Mouse (Mus musculus) thymus, postnatal 36 days (tissue): ENCODE data around the gene Tmem8b.

Source experiments
- DNase-seq, 2 experiments: peaks; one replicate each; pipeline ENCODE4 v3.0.0; 2022; ENCODE audit warnings: mixed read lengths in 2 of 2

Gene Tmem8b

DNA sequence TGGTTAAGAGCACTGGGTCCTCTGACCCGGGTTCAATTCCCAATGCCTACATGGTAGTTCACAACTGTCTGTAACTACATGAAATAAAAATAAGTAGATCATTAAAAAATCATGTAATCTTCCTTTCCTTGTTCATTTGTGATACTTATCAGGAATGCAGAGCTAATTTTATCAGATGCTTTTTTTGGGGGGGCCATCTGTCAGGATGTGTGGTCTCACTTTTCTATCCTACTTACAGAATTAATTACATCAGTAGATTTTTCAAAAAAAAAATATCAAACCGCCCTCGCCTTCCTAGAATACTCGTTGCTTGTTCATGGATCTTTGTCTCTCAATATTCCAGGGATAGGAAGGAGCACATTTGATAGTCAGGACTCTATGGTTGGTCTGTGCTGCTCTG lies 53.4 kb downstream of the Tmem8b start:
- no peak for DNase-seq

DNA sequence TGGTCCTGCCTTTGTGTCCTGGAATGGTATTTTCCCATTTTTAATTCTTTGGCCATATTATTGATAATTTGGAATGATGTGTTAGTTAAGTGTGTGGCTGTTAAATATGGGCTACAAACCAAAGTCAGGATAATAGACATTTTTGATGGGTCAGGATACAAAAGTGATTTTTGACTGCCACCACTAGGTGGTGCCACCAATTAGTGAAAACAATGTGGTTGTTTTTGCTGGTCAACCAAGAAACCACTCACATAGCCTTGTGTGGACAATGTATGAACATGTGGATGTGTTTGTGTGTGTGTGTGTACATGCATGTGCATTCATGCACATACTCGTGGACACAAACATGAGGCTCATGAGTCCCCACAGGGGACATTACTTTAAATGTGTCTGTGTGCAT lies 56.0 kb downstream of the Tmem8b start:
- DNase-seq = no peak

DNA sequence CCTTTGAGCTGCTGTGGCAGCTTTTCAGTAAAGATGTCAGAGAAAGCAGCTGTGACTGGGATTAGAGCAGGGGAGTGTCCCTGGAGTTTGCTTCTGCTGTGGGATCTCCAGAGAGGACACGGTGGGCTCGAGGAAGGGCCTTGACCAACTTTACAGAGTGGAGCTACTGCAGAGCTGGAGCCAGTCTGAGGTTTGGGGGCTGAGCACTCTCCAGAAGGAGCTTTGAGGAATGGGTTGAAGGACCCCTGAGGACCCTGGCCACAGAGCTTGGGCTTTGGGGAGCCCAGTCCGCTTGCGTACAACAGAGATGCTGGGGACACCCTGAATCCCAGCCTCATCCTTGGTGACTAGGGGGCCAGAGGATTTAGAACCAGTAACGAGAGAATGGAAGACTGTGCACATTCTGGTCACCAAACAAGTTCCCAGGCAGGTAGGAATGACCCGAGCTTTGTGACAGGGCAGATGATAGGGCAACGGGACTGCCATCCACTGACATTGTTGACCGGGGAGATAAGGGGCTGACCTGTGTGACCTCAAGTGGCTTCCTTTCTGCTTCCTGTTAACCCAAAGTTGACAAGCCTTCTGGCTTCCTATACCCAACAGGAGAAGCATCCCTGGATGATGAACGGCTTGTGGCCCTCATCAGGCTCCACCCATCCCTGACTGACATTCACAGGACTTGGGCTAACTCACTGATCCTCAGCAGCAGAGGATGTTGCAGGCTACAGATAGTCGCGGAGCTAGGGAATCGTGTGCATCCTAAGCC lies 57.6 kb downstream of the Tmem8b start:
- no peak for DNase-seq

DNA sequence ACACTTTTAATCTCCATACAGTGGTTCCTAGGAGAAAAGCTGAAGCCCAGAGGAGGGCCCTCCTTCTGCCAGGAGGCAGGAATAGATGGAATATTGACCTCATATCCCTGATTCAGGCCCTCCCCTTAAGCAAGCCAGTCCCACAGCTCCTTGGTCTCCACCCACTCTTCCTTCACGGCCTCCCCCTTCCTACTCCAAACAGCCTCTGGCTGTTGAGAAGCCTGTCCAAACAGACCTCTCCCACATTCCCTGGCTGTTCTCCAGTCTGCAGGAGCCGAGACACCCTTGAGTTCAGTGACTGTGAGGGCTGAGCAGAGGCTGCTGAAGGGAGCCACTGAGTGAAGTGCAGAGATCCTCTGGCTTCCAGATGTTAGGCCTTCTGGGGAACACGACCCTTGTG lies 58.2 kb downstream of the Tmem8b start, which contains the start of gene Hrct1:
TSS of gene Hrct1 (plus strand) at position 194 of the 400 bp plus-strand sequence.
- no peak for DNase-seq

DNA sequence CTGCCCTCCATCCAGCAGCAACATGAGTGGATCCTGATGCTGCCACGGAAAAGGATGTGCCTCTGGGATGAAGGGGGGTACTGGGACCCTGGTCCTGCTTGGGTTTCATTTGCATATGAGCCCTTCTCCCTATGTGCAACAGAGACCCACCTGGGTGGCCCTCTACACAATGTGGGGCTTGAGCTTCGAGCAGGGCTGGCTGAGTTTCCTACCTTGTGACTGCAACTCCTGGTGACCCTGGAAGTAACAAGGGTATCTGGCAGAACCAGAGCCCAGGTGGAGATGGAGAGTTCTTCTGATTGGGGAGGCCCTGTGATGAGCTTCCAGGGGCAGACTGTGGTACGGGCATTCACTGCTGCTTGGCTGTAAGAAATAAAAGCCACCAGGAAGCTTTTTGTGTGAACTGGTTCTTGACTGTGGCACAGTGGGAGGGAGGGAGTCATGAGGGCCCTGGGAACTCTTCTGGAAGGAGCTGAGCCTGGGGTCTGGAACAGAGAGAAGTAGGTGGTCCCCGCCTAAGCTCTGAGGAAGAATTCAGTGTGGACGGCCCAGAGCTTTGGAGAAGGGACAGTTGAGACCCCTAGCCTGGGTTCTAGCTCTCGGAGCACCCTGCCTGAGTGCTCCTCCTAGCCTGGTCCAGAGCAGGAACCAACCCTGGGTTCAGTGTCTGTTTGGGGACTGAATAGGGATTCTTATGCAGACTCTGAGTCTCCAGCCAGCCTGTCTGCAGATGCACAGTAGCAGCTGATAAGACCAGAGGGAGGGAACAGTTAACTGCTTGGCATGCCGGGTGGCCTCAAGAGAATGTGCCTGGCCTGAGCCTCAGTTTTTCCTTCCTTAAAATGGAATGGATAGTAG lies 59.2 kb downstream of the Tmem8b start:
- no peak for DNase-seq

DNA sequence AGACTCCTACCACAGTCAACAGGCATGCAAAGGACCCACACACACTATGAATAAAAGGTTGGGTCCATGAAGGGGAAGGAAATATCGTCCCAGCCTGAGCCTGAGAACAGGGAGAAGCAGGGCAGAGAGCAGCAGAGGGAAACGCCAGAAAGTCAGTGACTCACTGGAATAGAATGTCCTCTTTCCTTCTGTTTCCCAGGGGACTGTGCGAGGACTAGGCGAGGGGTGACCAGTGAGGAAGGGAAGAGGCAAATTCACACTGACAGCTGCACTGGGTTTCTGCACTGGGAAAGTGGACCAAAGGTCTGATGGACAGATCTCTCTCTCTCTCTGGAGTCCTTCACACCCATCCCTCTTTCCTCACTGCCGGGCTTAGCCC lies 59.8 kb downstream of the Tmem8b start:
- DNase-seq = no peak

DNA sequence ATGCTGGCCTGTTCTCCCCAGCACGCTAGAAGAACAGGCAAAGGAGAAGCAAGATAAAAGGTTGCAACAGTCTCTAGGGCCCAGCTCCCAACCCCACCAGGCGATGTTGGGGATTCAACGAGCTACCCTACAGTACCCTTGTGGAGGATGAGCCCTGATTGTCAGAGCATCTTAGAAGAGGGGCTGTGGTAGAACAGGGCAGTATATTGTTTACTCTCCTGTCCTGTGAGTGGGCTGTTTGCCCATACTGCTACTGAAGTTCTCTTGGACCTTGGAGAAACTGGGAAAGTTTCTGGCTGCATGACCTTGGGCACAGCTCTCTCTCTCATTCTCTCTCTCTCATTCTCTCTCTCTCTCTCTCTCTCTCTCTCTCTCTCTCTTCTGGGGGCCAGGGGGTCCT lies 60.4 kb downstream of the Tmem8b start:
- DNase-seq = no peak

DNA sequence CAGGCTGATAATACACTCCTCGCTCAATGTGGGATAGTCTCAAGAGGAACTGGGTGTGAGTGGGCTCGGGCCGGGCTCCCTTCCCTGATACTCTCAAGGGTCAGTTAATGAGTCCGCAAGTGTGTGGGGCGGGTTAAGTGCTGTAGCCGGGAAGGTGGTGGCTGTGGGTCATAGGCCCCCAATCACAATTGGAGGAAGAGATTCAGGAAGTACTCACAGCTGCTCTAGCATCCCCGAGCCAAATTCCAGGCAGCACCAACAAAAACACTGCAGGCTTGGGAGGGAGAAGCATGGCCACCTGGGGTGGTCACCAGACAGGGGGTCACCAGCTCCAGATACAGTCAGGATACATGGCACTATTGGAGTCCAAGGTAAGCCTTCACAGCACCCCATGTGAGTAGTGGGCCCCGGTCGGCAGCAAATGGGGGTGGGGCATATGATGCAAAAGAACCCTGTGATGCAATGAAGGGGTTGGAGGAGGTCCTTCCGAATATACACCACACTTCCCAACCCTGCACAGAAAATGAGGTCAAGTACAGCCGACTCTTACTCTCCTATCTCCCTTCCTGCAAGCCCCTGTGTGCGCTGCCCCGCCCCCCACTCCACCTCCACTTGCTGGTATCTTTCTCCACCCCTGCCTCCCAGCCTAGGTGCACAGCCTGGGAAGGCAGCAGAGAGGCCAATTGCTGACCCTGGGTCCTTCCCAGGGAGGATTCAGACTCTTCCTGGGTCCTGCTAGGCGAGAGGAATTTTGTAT lies 61.2 kb downstream of the Tmem8b start, which contains the start of gene Spaar:
TSS of gene Spaar (plus strand) at position 241 of the 757 bp plus-strand sequence.
- no peak for DNase-seq

DNA sequence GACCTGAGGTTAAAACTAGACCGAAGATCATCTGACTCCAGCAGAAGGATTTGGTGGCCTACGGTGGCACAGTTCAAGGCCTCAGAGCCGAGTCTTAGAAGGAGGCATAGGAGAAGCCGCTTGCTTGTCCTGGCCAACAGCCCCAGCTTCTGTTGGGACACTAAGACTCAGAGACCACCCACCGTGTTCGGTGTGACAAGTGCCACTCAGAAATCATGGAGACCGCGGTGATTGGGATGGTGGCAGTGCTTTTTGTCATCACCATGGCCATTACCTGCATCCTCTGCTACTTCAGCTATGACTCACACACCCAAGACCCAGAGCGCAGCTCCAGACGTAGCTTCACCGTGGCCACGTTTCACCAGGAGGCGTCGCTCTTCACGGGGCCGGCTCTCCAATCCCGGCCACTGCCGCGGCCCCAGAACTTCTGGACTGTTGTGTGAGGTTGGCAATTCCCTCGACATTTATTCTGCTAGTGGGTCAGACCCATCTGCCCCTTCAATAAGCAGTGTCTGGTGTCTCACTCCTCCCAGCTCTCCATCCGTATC lies 62.1 kb downstream of the Tmem8b start:
- no peak for DNase-seq

DNA sequence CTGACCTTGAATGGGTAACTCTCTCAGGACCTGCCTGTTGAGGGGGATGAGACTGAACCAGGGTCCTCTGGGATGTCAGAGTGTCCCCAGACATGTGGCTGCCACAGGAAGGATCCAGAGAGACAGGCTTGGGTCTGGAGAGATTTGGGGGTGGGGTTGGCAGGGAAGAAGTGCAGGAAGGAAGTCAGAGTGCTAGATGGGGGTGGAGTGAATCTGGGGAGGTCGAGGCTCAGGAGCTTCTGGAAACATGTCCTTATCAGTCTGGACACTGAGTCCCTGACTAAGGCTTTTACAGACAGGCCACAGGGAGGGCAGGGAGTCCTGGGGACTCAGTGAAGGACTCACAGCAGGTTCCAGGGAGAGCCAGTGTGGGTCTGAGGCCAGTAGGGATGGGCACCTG lies 63.4 kb downstream of the Tmem8b start:
- DNase-seq = no peak

DNA sequence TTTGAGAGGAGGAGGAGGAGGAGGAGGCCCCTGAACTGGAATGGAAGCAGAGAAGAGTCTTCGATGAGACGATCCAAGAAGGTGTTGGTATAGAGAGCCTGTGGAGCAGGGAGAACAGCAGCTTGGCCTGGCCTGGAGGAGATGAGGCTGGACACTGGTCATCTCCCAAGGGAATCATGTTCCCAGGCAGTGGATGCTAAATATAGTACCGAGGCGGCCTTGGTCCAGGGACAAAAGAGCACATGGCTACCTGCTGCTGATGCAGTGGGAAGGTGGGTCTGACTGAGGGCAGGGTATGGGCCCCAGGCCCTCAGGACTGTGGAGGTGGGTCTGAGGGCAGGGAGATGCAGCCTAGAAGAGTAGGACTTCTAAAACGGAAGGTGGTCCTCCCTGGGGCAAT lies 64.4 kb downstream of the Tmem8b start:
- no peak for DNase-seq

DNA sequence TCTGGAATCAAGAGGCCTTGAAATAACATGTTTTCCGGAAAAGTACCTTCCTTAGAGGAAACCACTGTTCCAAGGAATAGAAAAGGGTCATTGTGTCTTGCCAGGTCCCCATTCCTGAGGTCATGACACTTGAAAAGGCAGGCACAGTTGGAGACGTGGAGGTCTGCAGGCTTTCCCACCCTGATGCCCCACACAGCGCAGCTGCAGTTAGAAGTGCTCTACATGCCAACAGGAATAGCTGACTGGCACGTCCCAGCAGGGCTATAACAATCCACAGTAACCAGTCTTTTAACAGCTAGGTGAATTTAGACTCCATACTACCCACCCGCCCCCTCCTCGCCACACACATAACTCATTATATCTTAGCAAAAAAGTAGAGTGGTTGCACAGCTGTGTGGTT lies 68.4 kb downstream of the Tmem8b start:
- DNase-seq = no peak

DNA sequence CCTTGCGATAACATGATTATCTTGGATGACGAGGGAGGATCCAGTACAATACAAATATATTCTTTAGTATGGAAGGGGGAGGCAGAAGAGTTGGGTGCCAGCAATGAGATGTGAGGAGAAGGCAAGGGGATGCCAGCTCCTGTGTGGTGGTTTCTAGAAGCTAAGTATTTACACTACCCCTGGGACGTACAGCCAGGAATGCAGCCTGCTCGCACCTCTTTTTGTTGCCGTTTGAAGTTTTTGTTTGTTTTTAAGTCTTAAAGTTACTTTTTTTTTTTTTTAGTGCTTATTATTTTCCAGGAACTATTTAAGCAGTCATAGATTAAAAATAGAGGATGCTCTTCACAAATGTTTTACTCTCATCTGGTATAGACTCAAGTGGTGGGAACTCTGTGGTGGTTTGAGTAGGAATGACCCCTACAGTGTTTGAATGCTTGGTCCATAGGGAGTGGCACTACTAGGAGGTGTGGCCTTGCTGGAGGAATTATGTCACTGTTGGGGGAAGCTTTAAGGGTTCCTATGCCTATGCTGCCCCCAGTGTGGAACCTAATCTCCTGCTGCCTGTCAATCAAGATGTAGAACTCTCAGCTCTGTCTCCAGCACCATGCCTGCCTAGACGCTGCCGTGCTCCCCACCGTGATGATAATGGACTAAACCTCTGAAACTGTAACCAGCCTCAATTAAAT lies 70.4 kb downstream of the Tmem8b start:
- no peak for DNase-seq

DNA sequence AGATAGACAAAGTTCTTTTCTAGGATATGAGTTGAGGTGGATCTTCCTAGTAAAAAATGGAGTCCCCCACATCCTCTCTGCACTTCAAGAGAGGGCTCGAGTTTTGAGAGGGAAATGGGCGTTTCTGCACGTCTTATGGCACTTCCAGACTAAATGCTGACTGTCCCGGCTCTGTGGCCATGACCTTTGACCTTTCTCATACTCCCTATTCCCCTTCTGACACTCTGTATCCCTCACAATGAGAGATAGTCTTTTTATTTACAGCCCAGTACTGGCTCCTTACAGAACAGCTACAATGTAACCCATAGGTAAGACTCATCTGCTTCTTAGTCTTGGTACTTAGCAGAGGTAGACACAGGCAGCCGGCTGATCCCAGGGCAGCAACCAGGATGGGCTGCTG lies 72.8 kb downstream of the Tmem8b start:
- no peak for DNase-seq
